Mouse (Mus musculus) CD4-positive, CD25-positive, alpha-beta regulatory T cell, adult 2 months (primary cell): ENCODE measurements around the gene Ubap2.

Experiments
- DNase-seq: peaks from one replicate; pipeline ENCODE4 v3.0.0-alpha.2; 2012; ENCODE audit warnings: low read depth, low spot score

The Ubap2 gene

GRCm38 (mm10) chr4:41274980-41275850, at the start of gene Ubap2:
Gene Ubap2, minus strand, starts transcription at chr4:41275144.
- peak; percentile 99 for DNase-seq

- no peak for DNase-seq
These were observed 46.0 kb upstream of the Ubap2 start for GRCm38 (mm10) chr4:41320971-41321370.

GRCm38 (mm10) chr4:41318267-41318666, 43.3 kb upstream of the Ubap2 start:
- DNase-seq: no peak

GRCm38 (mm10) chr4:41315173-41315572, 40.2 kb upstream of the Ubap2 start:
- no peak for DNase-seq

- peak; percentile 96 for DNase-seq
These were observed 39.5 kb upstream of the Ubap2 start, which contains the start of gene Dcaf12 for GRCm38 (mm10) chr4:41314141-41315129. Gene Dcaf12, minus strand, starts transcription at chr4:41314889.

GRCm38 (mm10) chr4:41313722-41314121, 38.8 kb upstream of the Ubap2 start:
- no peak for DNase-seq

GRCm38 (mm10) chr4:41310567-41311563, 35.9 kb upstream of the Ubap2 start:
- DNase-seq: no peak

- DNase-seq: peak; percentile 49
These were observed 32.5 kb upstream of the Ubap2 start for GRCm38 (mm10) chr4:41307406-41307805.

GRCm38 (mm10) chr4:41304302-41304701, 29.4 kb upstream of the Ubap2 start:
- DNase-seq: peak; percentile 40

GRCm38 (mm10) chr4:41303671-41304070, 28.7 kb upstream of the Ubap2 start:
- DNase-seq: no peak

- DNase-seq: no peak
These were observed 24.0 kb upstream of the Ubap2 start for GRCm38 (mm10) chr4:41298976-41299375.

- DNase-seq: no peak
These were observed 21.0 kb upstream of the Ubap2 start for GRCm38 (mm10) chr4:41295960-41296359.

GRCm38 (mm10) chr4:41295507-41295906, 20.6 kb upstream of the Ubap2 start:
- no peak for DNase-seq

GRCm38 (mm10) chr4:41293907-41294306, 19.0 kb upstream of the Ubap2 start:
- no peak for DNase-seq

- no peak for DNase-seq
These were observed 14.9 kb upstream of the Ubap2 start for GRCm38 (mm10) chr4:41289802-41290201.

- peak; percentile 68 for DNase-seq
These were observed 11.5 kb upstream of the Ubap2 start for GRCm38 (mm10) chr4:41286420-41286819.

- DNase-seq: no peak
These were observed 9.1 kb upstream of the Ubap2 start for GRCm38 (mm10) chr4:41284087-41284486.

GRCm38 (mm10) chr4:41275927-41276326, 983 bp upstream of the Ubap2 start:
- DNase-seq: no peak

- peak; percentile 5 for DNase-seq
These were observed 466 bp downstream of the Ubap2 start for GRCm38 (mm10) chr4:41274377-41274979.

- no peak for DNase-seq
These were observed 6.8 kb downstream of the Ubap2 start for GRCm38 (mm10) chr4:41268133-41268532.
